Mouse (Mus musculus): ENCODE results near the gene Fitm1. TPM values are rescaled to one million over a fixed set of nuclear protein-coding genes. Genes with fewer than 3 reads are reported as not detected.

Fitm1 gene
- total and polyA plus RNA-seq, 3 experiments = not detected

- Histone ChIP-seq H3K4me3 (replicated peaks in 1 of 3; ENCODE audit: low read depth in 2 of 3, low read length in 2 of 3, poor library complexity in 1 of 3) (no peak overlapping the region), H3K27ac (ENCODE audit: insufficient read depth, low read depth) (no peak overlapping the region), H3K79me2 (replicated peaks; ENCODE audit: control insufficient read depth, extremely low read depth, insufficient read depth, poor library complexity, severe bottlenecking) (no peaks in the 10 kb centered on the region), H3K36me3 (replicated peaks in 1 of 2; ENCODE audit: control insufficient read depth in 1 of 2, insufficient read depth in 1 of 2, low read length in 1 of 2) (peaks cover 0 to 17% of the 10 kb centered on the region in 2 experiments), H3K27me3 (replicated peaks) (no peaks in the 10 kb centered on the region), H3K4me2 (ENCODE audit: insufficient read depth, low read depth, poor library complexity, severe bottlenecking) (no peak overlapping the region), H3K4me1 (ENCODE audit: control insufficient read depth in 1 of 2, insufficient read depth in 2 of 2) (no peaks in the 10 kb centered on the region), H3K9ac (ENCODE audit: insufficient read depth, low read depth) (no peak overlapping the region), H3K9me3 (replicated peaks; ENCODE audit: low read length) (no peaks in the 10 kb centered on the region)
- TF ChIP-seq ZKSCAN1 (IDR thresholded peaks at IDR 0.05; ENCODE audit: borderline replicate concordance, low read depth, low read length) (no peak), ZNF384 (IDR thresholded peaks at IDR 0.05; ENCODE audit: low read depth, low read length) (no peak), MAFK (IDR thresholded peaks at IDR 0.05; ENCODE audit: insufficient replicate concordance, low read length) (no peak), SIN3A (IDR thresholded peaks at IDR 0.05; ENCODE audit: low read length) (no peak), TCF12 (IDR thresholded peaks at IDR 0.05; ENCODE audit: low read depth, low read length) (no peak), MAX (IDR thresholded peaks at IDR 0.05; ENCODE audit: low read length) (no peak), KAT2A (IDR thresholded peaks at IDR 0.05; ENCODE audit: insufficient replicate concordance, low read length) (no peak), ZMIZ1 (IDR thresholded peaks at IDR 0.05; ENCODE audit: low read depth, low read length) (no peak), JUND (conservative IDR thresholded peaks at IDR 0.05; ENCODE audit: low read depth, low read length) (no peak), MEF2A (IDR thresholded peaks at IDR 0.05; ENCODE audit: borderline replicate concordance, low read depth, low read length) (no peak), HCFC1 (IDR thresholded peaks at IDR 0.05; ENCODE audit: low read depth, low read length) (no peak), E2F4 (IDR thresholded peaks at IDR 0.05; ENCODE audit: insufficient replicate concordance, low read depth, low read length) (no peak)
- no peak for DNase-seq (ENCODE audit: extremely low read depth)
- in situ Hi-C loops (cut with MboI; ENCODE audit: low pct_ligation_motif_present, low pct_unique_long_range_greater_than_20kb, low sequenced_read_pairs) (no loop called here), dilution Hi-C loops (cut with MboI; ENCODE audit: extremely low pct_ligation_motif_present, extremely low pct_unique_long_range_greater_than_20kb, low sequenced_read_pairs) (no loop called here)
These were observed 43.2 kb downstream of the Fitm1 start for GRCm38 (mm10) chr14:55618486-55619195.

Other genes starting within 250 kb of the Fitm1 start
Only the 20 nearest of the 31 such genes appear.
- 37.3 and 40.3 TPM in 2 replicates for gene Dhrs4, start 96.9 kb upstream of the Fitm1 start, total RNA-seq (2012; rRNA removed)
- 24.7 and 27.9 TPM in 2 replicates for gene Dhrs4, start 96.9 kb upstream of the Fitm1 start, total RNA-seq (2014; rRNA removed)
- 60.2 and 77.6 TPM in 2 replicates for gene Dhrs4, start 96.9 kb upstream of the Fitm1 start, polyA plus RNA-seq (2012; ENCODE audit: insufficient read length, low read depth)
- gene Carmil3, start 85.0 kb upstream of the Fitm1 start, total RNA-seq (2012; rRNA removed) = 1.3 and 2.3 TPM in 2 replicates
- 1.00 and 1.9 TPM in 2 replicates for gene Carmil3, start 85.0 kb upstream of the Fitm1 start, total RNA-seq (2014; rRNA removed)
- 5.2 and 6.0 TPM in 2 replicates for gene Carmil3, start 85.0 kb upstream of the Fitm1 start, polyA plus RNA-seq (2012; ENCODE audit: insufficient read length, low read depth)
- gene Cpne6, start 65.2 kb upstream of the Fitm1 start, total RNA-seq (2012; rRNA removed) = not detected in 2 replicates
- gene Cpne6, start 65.2 kb upstream of the Fitm1 start, total RNA-seq (2014; rRNA removed) = not detected in 2 replicates
- gene Cpne6, start 65.2 kb upstream of the Fitm1 start, polyA plus RNA-seq (2012; ENCODE audit: insufficient read length, low read depth) = not detected in 2 replicates
- gene Nrl, start 50.6 kb upstream of the Fitm1 start, total RNA-seq (2012; rRNA removed) = 0.13 and 0.29 TPM in 2 replicates
- gene Nrl, start 50.6 kb upstream of the Fitm1 start, total RNA-seq (2014; rRNA removed) = 0.14 and 0.86 TPM in 2 replicates
- gene Nrl, start 50.6 kb upstream of the Fitm1 start, polyA plus RNA-seq (2012; ENCODE audit: insufficient read length, low read depth) = 0.20 TPM in 1 of 2 replicates, not detected in the other
- 105 and 286 TPM in 2 replicates for gene Pck2, start 35.4 kb upstream of the Fitm1 start, total RNA-seq (2012; rRNA removed)
- 113 and 120 TPM in 2 replicates for gene Pck2, start 35.4 kb upstream of the Fitm1 start, total RNA-seq (2014; rRNA removed)
- 144 and 149 TPM in 2 replicates for gene Pck2, start 35.4 kb upstream of the Fitm1 start, polyA plus RNA-seq (2012; ENCODE audit: insufficient read length, low read depth)
- 36.1 and 39.1 TPM in 2 replicates for gene Dcaf11, start 15.6 kb upstream of the Fitm1 start, total RNA-seq (2012; rRNA removed)
- 29.3 and 30.2 TPM in 2 replicates for gene Dcaf11, start 15.6 kb upstream of the Fitm1 start, total RNA-seq (2014; rRNA removed)
- 29.6 and 32.6 TPM in 2 replicates for gene Dcaf11, start 15.6 kb upstream of the Fitm1 start, polyA plus RNA-seq (2012; ENCODE audit: insufficient read length, low read depth)
- gene A730061H03Rik, start 15.2 kb upstream of the Fitm1 start, total RNA-seq (2012; rRNA removed) = 0.34 and 0.63 TPM in 2 replicates
- not detected in 2 replicates for gene A730061H03Rik, start 15.2 kb upstream of the Fitm1 start, total RNA-seq (2014; rRNA removed)
- gene A730061H03Rik, start 15.2 kb upstream of the Fitm1 start, polyA plus RNA-seq (2012; ENCODE audit: insufficient read length, low read depth) = 0.93 and 1.4 TPM in 2 replicates
- 292 and 335 TPM in 2 replicates for gene Psme1, start 2.5 kb downstream of the Fitm1 start, total RNA-seq (2012; rRNA removed)
- gene Psme1, start 2.5 kb downstream of the Fitm1 start, total RNA-seq (2014; rRNA removed) = 338 and 377 TPM in 2 replicates
- gene Psme1, start 2.5 kb downstream of the Fitm1 start, polyA plus RNA-seq (2012; ENCODE audit: insufficient read length, low read depth) = 638 and 740 TPM in 2 replicates
- 9.6 and 10.4 TPM in 2 replicates for gene Emc9, start 9.7 kb downstream of the Fitm1 start, total RNA-seq (2012; rRNA removed)
- 1.6 and 1.7 TPM in 2 replicates for gene Emc9, start 9.7 kb downstream of the Fitm1 start, total RNA-seq (2014; rRNA removed)
- gene Emc9, start 9.7 kb downstream of the Fitm1 start, polyA plus RNA-seq (2012; ENCODE audit: insufficient read length, low read depth) = 3.7 and 4.2 TPM in 2 replicates
- 634 and 684 TPM in 2 replicates for gene Psme2, start 15.5 kb downstream of the Fitm1 start, total RNA-seq (2012; rRNA removed)
- 467 and 546 TPM in 2 replicates for gene Psme2, start 15.5 kb downstream of the Fitm1 start, total RNA-seq (2014; rRNA removed)
- gene Psme2, start 15.5 kb downstream of the Fitm1 start, polyA plus RNA-seq (2012; ENCODE audit: insufficient read length, low read depth) = 650 and 757 TPM in 2 replicates
- gene Rnf31, start 16.1 kb downstream of the Fitm1 start, total RNA-seq (2012; rRNA removed) = 14.8 and 15.9 TPM in 2 replicates
- 3.2 and 3.8 TPM in 2 replicates for gene Rnf31, start 16.1 kb downstream of the Fitm1 start, total RNA-seq (2014; rRNA removed)
- gene Rnf31, start 16.1 kb downstream of the Fitm1 start, polyA plus RNA-seq (2012; ENCODE audit: insufficient read length, low read depth) = 18.2 and 22.6 TPM in 2 replicates
- gene Irf9, start 28.0 kb downstream of the Fitm1 start, total RNA-seq (2012; rRNA removed) = 9.2 and 10.1 TPM in 2 replicates
- 9.6 and 11.2 TPM in 2 replicates for gene Irf9, start 28.0 kb downstream of the Fitm1 start, total RNA-seq (2014; rRNA removed)
- gene Irf9, start 28.0 kb downstream of the Fitm1 start, polyA plus RNA-seq (2012; ENCODE audit: insufficient read length, low read depth) = 12.4 and 12.8 TPM in 2 replicates
- gene Rec8, start 42.4 kb downstream of the Fitm1 start, total RNA-seq (2012; rRNA removed) = not detected in 2 replicates
- not detected in 2 replicates for gene Rec8, start 42.4 kb downstream of the Fitm1 start, total RNA-seq (2014; rRNA removed)
- not detected in 2 replicates for gene Rec8, start 42.4 kb downstream of the Fitm1 start, polyA plus RNA-seq (2012; ENCODE audit: insufficient read length, low read depth)
- gene Ipo4, start 60.3 kb downstream of the Fitm1 start, total RNA-seq (2012; rRNA removed) = 84.8 and 95.0 TPM in 2 replicates
- 47.5 TPM in 2 replicates for gene Ipo4, start 60.3 kb downstream of the Fitm1 start, total RNA-seq (2014; rRNA removed)
- gene Ipo4, start 60.3 kb downstream of the Fitm1 start, polyA plus RNA-seq (2012; ENCODE audit: insufficient read length, low read depth) = 164 and 175 TPM in 2 replicates
- 0.17 TPM in 1 of 2 replicates, not detected in the other for gene Gm49378, start 62.3 kb downstream of the Fitm1 start, total RNA-seq (2012; rRNA removed)
- gene Gm49378, start 62.3 kb downstream of the Fitm1 start, total RNA-seq (2014; rRNA removed) = 9.1 and 11.7 TPM in 2 replicates
- 8.7 TPM in 1 of 2 replicates, not detected in the other for gene Gm49378, start 62.3 kb downstream of the Fitm1 start, polyA plus RNA-seq (2012; ENCODE audit: insufficient read length, low read depth)
- gene Tm9sf1, start 68.2 kb downstream of the Fitm1 start, total RNA-seq (2012; rRNA removed) = 51.3 and 57.8 TPM in 2 replicates
- 36.1 and 39.5 TPM in 2 replicates for gene Tm9sf1, start 68.2 kb downstream of the Fitm1 start, total RNA-seq (2014; rRNA removed)
- gene Tm9sf1, start 68.2 kb downstream of the Fitm1 start, polyA plus RNA-seq (2012; ENCODE audit: insufficient read length, low read depth) = 58.0 and 65.3 TPM in 2 replicates
- gene Tssk4, start 74.6 kb downstream of the Fitm1 start, total RNA-seq (2012; rRNA removed) = 0.29 and 0.30 TPM in 2 replicates
- 0.14 TPM in 1 of 2 replicates, not detected in the other for gene Tssk4, start 74.6 kb downstream of the Fitm1 start, total RNA-seq (2014; rRNA removed)
- gene Tssk4, start 74.6 kb downstream of the Fitm1 start, polyA plus RNA-seq (2012; ENCODE audit: insufficient read length, low read depth) = 0.26 and 0.31 TPM in 2 replicates
- gene Mdp1, start 84.9 kb downstream of the Fitm1 start, total RNA-seq (2012; rRNA removed) = 25.1 and 25.6 TPM in 2 replicates
- 30.9 and 39.0 TPM in 2 replicates for gene Mdp1, start 84.9 kb downstream of the Fitm1 start, total RNA-seq (2014; rRNA removed)
- gene Mdp1, start 84.9 kb downstream of the Fitm1 start, polyA plus RNA-seq (2012; ENCODE audit: insufficient read length, low read depth) = 23.4 and 26.0 TPM in 2 replicates
- 34.3 and 37.3 TPM in 2 replicates for gene Gmpr2, start 96.3 kb downstream of the Fitm1 start, total RNA-seq (2012; rRNA removed)
- 51.3 and 54.9 TPM in 2 replicates for gene Gmpr2, start 96.3 kb downstream of the Fitm1 start, total RNA-seq (2014; rRNA removed)
- 34.7 and 44.3 TPM in 2 replicates for gene Gmpr2, start 96.3 kb downstream of the Fitm1 start, polyA plus RNA-seq (2012; ENCODE audit: insufficient read length, low read depth)
- 378 and 515 TPM in 2 replicates for gene Nedd8, start 96.5 kb downstream of the Fitm1 start, total RNA-seq (2012; rRNA removed)
- 272 and 276 TPM in 2 replicates for gene Nedd8, start 96.5 kb downstream of the Fitm1 start, total RNA-seq (2014; rRNA removed)
- gene Nedd8, start 96.5 kb downstream of the Fitm1 start, polyA plus RNA-seq (2012; ENCODE audit: insufficient read length, low read depth) = 513 and 653 TPM in 2 replicates